Mouse (Mus musculus) cortical plate, adult 2 months (tissue): ENCODE measurements around the gene Nfasc.

Source experiments
- CTCF ChIP-seq: fragments of 200-500 bp; IDR thresholded peaks from 2 replicates; pipeline ENCODE4 v1.5.1; 2011; ENCODE audit warnings: mild to moderate bottlenecking, control low read depth, low read length; ENCODE audit not compliant: insufficient read depth; ENCODE audit errors: extremely low read depth
- POLR2A ChIP-seq: fragments of 200-500 bp; IDR thresholded peaks from 2 replicates; pipeline ENCODE4 v1.6.1; 2011; ENCODE audit warnings: mild to moderate bottlenecking, low read length, control low read depth; ENCODE audit not compliant: insufficient read depth; ENCODE audit errors: extremely low read depth

- no peak for TF ChIP-seq CTCF
- TF ChIP-seq POLR2A = no peak
Observed at GRCm38 (mm10) chr1:132571613-132572012, 170.0 kb downstream of the Nfasc start.
